Comparison of ENCODE assay signal across 7 mouse cellular contexts in the genomic region with DNA sequence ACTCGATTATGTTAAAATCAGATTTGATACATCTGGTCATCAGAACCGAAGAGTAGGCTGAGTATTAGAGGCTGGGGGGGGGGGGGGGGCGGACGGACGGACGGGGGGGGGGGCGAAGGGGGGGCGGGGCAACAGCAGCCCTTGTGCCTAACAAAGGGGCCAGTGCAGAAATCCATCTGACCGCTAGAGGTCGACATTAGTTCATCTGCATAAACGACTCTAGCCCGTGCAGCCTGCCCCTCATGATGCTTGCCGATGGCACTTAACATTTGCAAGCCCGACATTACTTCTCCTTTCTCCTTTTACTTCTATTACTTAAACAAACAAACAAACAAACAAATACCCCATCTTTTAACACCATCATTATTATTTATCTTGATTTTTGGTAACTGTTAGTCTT. TPM values are rescaled to one million over a fixed set of nuclear protein-coding genes. Genes with fewer than 3 reads are reported as not detected.
DNase-seq lines count a peak whose midpoint lies in the region; ATAC-seq and TF ChIP-seq lines count a peak whose summit lies in the region.

No protein-coding gene starts in this region.

- H3K27me3 ChIP-seq in G1E (ENCODE audit: insufficient read depth, low read length) = peaks cover 13% of the 10 kb centered on the region
- no peaks in the 10 kb centered on the region for H3K27me3 ChIP-seq in hindbrain, embryonic 11.5 days (ENCODE audit: control insufficient read depth, insufficient read depth, low read length)

- no peaks in the 10 kb centered on the region for H3K9me3 ChIP-seq in G1E (replicated peaks)
- no peaks in the 10 kb centered on the region for H3K9me3 ChIP-seq in hindbrain, embryonic 11.5 days (ENCODE audit: control insufficient read depth, low read length)

- no peak for TF ChIP-seq POLR2A in bone marrow, adult 2 months (IDR thresholded peaks at IDR 0.05; ENCODE audit: borderline replicate concordance, control insufficient read depth, low read depth, low read length)
- no peak for TF ChIP-seq POLR2A in embryonic fibroblast, embryonic 13.5 days (IDR thresholded peaks at IDR 0.05; ENCODE audit: low read depth, low read length)

- WGBS in bone marrow, adult 2 months = 5% methylated on average over 10 of the region's 14 CpGs
- WGBS in hindbrain, embryonic 11.5 days = 7% methylated on average over 9 of the region's 14 CpGs

- H3K27ac ChIP-seq in bone marrow, adult 2 months (ENCODE audit: control insufficient read depth, insufficient read depth, low read depth, low read length, poor library complexity) = no peak overlapping the region
- no peak overlapping the region for H3K27ac ChIP-seq in embryonic fibroblast, embryonic 13.5 days (ENCODE audit: insufficient read depth, low read length)
- no peak overlapping the region for H3K27ac ChIP-seq in hindbrain, embryonic 11.5 days (ENCODE audit: low read depth, low read length)
- no peak overlapping the region for H3K27ac ChIP-seq in layer of hippocampus, adult 2 months

- H3K4me2 ChIP-seq in hindbrain, embryonic 11.5 days (replicated peaks; ENCODE audit: low read depth, low read length) = no peak overlapping the region

- peaks cover 5% of the 10 kb centered on the region for H3K4me1 ChIP-seq in G1E (ENCODE audit: insufficient read depth, low read depth, low read length)
- H3K4me1 ChIP-seq in bone marrow, adult 2 months (ENCODE audit: control insufficient read depth, insufficient read depth, low read length) = no peaks in the 10 kb centered on the region
- no peaks in the 10 kb centered on the region for H3K4me1 ChIP-seq in embryonic fibroblast, embryonic 13.5 days (ENCODE audit: control insufficient read depth, insufficient read depth, low read length)
- no peaks in the 10 kb centered on the region for H3K4me1 ChIP-seq in hindbrain, embryonic 11.5 days (replicated peaks; ENCODE audit: control insufficient read depth, insufficient read depth, low read length)

- H3K9ac ChIP-seq in hindbrain, embryonic 11.5 days (ENCODE audit: low read depth, low read length) = no peak overlapping the region

- peak; percentile 49 for TF ChIP-seq CTCF in G1E (IDR thresholded peaks at IDR 0.05; ENCODE audit: low read depth, low read length)
- peak; percentile 62 for TF ChIP-seq CTCF in bone marrow, adult 2 months (IDR thresholded peaks at IDR 0.05; ENCODE audit: control insufficient read depth, insufficient read depth, low read length)
- peak; percentile 75; the same call in 1 of the 2 replicates for TF ChIP-seq CTCF in embryonic fibroblast, embryonic 13.5 days (IDR thresholded peaks at IDR 0.05; ENCODE audit: borderline replicate concordance, insufficient read depth, low read length)
- peak; percentile 72 for TF ChIP-seq CTCF in layer of hippocampus, adult 2 months (conservative IDR thresholded peaks at IDR 0.05)

- peak; percentile 11 for DNase-seq in G1E (ENCODE audit: low spot score)
- peak; percentile 82 for DNase-seq in hindbrain, embryonic 11.5 days (ENCODE audit: low spot score)
- peak; percentile 52 to 75 for DNase-seq in layer of hippocampus, adult 2 months (ENCODE audit: low spot score in 2 of 2)
- peak; percentile 85 for DNase-seq in lung, postnatal 10 days
- DNase-seq in retina, postnatal 1 day = peak; percentile 83

- H3K4me3 ChIP-seq in G1E (ENCODE audit: low read depth, low read length) = no peak overlapping the region
- H3K4me3 ChIP-seq in bone marrow, adult 2 months (replicated peaks; ENCODE audit: control insufficient read depth, low read depth, low read length) = no peak overlapping the region
- no peak overlapping the region for H3K4me3 ChIP-seq in embryonic fibroblast, embryonic 13.5 days (ENCODE audit: insufficient read depth, low read length)
- no peak overlapping the region for H3K4me3 ChIP-seq in hindbrain, embryonic 11.5 days (ENCODE audit: low read depth, low read length)
- no peak overlapping the region for H3K4me3 ChIP-seq in layer of hippocampus, adult 2 months

- no peaks in the 10 kb centered on the region for H3K36me3 ChIP-seq in G1E (replicated peaks)
- H3K36me3 ChIP-seq in hindbrain, embryonic 11.5 days (ENCODE audit: control insufficient read depth, insufficient read depth, low read length) = no peaks in the 10 kb centered on the region

- ATAC-seq in G1E (ENCODE audit: extremely low read depth, insufficient number of reproducible peaks, low FRiP score, poor library complexity, severe bottlenecking) = no peak
- peak; percentile 86 for ATAC-seq in hindbrain, embryonic 11.5 days (ENCODE audit: low FRiP score)

RNA-seq across cellular contexts. Expression of a gene that starts 45.0 kb away (rescaled TPM):
- total RNA-seq in G1E (2014; fragmentation: Nextera tagmentation) (72.5 and 79.2 TPM in 2 replicates), G1E (2017) (120 and 132 TPM in 2 replicates)
- polyA plus RNA-seq in G1E (2012) = 7.8 and 8.7 TPM in 2 replicates
- polyA plus RNA-seq in bone marrow, adult 2 months (2011; ENCODE audit: insufficient read depth, insufficient read length, low replicate concordance, missing spikeins) = 47.8 and 82.5 TPM in 2 replicates
- 144 and 146 TPM in 2 replicates for polyA plus RNA-seq in embryonic fibroblast, embryonic 13.5 days (2011; ENCODE audit: insufficient read length, low read depth, missing spikeins)
- 129 and 142 TPM in 2 replicates for polyA plus RNA-seq in hindbrain, embryonic 11.5 days (2014; fragmentation: Nextera tagmentation; extraction: Ambion mirVana)
- 10 to 100 TPM; 75.5 to 77.0 TPM for total RNA-seq in layer of hippocampus, adult 2 months (2021)

Comparison
In these comparisons a context has a peak if more than half of its experiments do, and no peak if none do; other contexts are left out.
1. DNase-seq: peak in every context shown above with its lines; median percentile 85 in lung, postnatal 10 days; 83 in retina, postnatal 1 day; 82 in hindbrain, embryonic 11.5 days; 64 in layer of hippocampus, adult 2 months; 11 in G1E.